Mouse (Mus musculus): ENCODE measurements at regions not wholly inside any gene's neighbourhood (a gene's known extent, or its start where the extent isn't known, plus 50 kb on each side); places are given as distances from the start of the nearest gene placed in this dataset.

GRCm38 (mm10) chr13:43990281-43991101 is 205.9 kb downstream of the Cd83 start:
- no peak for ATAC-seq
- no peaks in the 10 kb centered on the region for H3K27me3 ChIP-seq (replicated peaks; ENCODE audit: control insufficient read depth, insufficient read depth, low read length)
- no peak for TF ChIP-seq CTCF (IDR thresholded peaks at IDR 0.05; ENCODE audit: low read depth)
- no peak overlapping the region for H3K9ac ChIP-seq (ENCODE audit: low read depth, low read length)
- H3K36me3 ChIP-seq (ENCODE audit: control insufficient read depth, insufficient read depth): no peaks in the 10 kb centered on the region
- 57% methylated on average over 16 of the region's 16 CpGs for WGBS
- H3K9me3 ChIP-seq (ENCODE audit: control insufficient read depth): no peaks in the 10 kb centered on the region
- no peaks in the 10 kb centered on the region for H3K4me1 ChIP-seq (replicated peaks; ENCODE audit: control insufficient read depth, insufficient read depth, low read length)
- H3K4me3 ChIP-seq (ENCODE audit: low read depth, low read length): no peak overlapping the region
- H3K27ac ChIP-seq (ENCODE audit: low read depth, low read length): no peak overlapping the region
- no peak overlapping the region for H3K4me2 ChIP-seq (replicated peaks; ENCODE audit: low read depth)

- ATAC-seq: no peak
- no peak overlapping the region for H3K4me2 ChIP-seq (replicated peaks; ENCODE audit: low read depth)
- no peak overlapping the region for H3K4me3 ChIP-seq (ENCODE audit: low read depth, low read length)
- WGBS: 20% methylated on average over 5 of the region's 5 CpGs
- no peak overlapping the region for H3K9ac ChIP-seq (ENCODE audit: low read depth, low read length)
- no peaks in the 10 kb centered on the region for H3K36me3 ChIP-seq (ENCODE audit: control insufficient read depth, insufficient read depth)
- H3K4me1 ChIP-seq (replicated peaks; ENCODE audit: control insufficient read depth, insufficient read depth, low read length): no peaks in the 10 kb centered on the region
- H3K9me3 ChIP-seq (ENCODE audit: control insufficient read depth): no peaks in the 10 kb centered on the region
- H3K27ac ChIP-seq (ENCODE audit: low read depth, low read length): no peak overlapping the region
- TF ChIP-seq CTCF (IDR thresholded peaks at IDR 0.05; ENCODE audit: low read depth): no peak
- no peaks in the 10 kb centered on the region for H3K27me3 ChIP-seq (replicated peaks; ENCODE audit: control insufficient read depth, insufficient read depth, low read length)
Observed at GRCm38 (mm10) chr13:43991774-43992173, 207.2 kb downstream of the Cd83 start.

GRCm38 (mm10) chr13:43992968-43993367 is 208.4 kb downstream of the Cd83 start:
- H3K9me3 ChIP-seq (ENCODE audit: control insufficient read depth): no peaks in the 10 kb centered on the region
- no peak overlapping the region for H3K4me3 ChIP-seq (ENCODE audit: low read depth, low read length)
- no peak overlapping the region for H3K4me2 ChIP-seq (replicated peaks; ENCODE audit: low read depth)
- H3K27me3 ChIP-seq (replicated peaks; ENCODE audit: control insufficient read depth, insufficient read depth, low read length): no peaks in the 10 kb centered on the region
- H3K9ac ChIP-seq (ENCODE audit: low read depth, low read length): no peak overlapping the region
- ATAC-seq: no peak
- TF ChIP-seq CTCF (IDR thresholded peaks at IDR 0.05; ENCODE audit: low read depth): no peak
- no peaks in the 10 kb centered on the region for H3K4me1 ChIP-seq (replicated peaks; ENCODE audit: control insufficient read depth, insufficient read depth, low read length)
- H3K27ac ChIP-seq (ENCODE audit: low read depth, low read length): no peak overlapping the region
- no peaks in the 10 kb centered on the region for H3K36me3 ChIP-seq (ENCODE audit: control insufficient read depth, insufficient read depth)

- Histone ChIP-seq H3K4me1 (replicated peaks; ENCODE audit: control insufficient read depth, insufficient read depth, low read length) (no peaks in the 10 kb centered on the region), H3K36me3 (ENCODE audit: control insufficient read depth, insufficient read depth) (no peaks in the 10 kb centered on the region), H3K4me2 (replicated peaks; ENCODE audit: low read depth) (no peak overlapping the region), H3K9ac (ENCODE audit: low read depth, low read length) (no peak overlapping the region), H3K27ac (ENCODE audit: low read depth, low read length) (no peak overlapping the region), H3K4me3 (ENCODE audit: low read depth, low read length) (no peak overlapping the region), H3K9me3 (ENCODE audit: control insufficient read depth) (no peaks in the 10 kb centered on the region), H3K27me3 (replicated peaks; ENCODE audit: control insufficient read depth, insufficient read depth, low read length) (no peaks in the 10 kb centered on the region)
- WGBS: 92% methylated on average over 4 of the region's 4 CpGs
- no peak for TF ChIP-seq CTCF (IDR thresholded peaks at IDR 0.05; ENCODE audit: low read depth)
- no peak for ATAC-seq
Observed at GRCm38 (mm10) chr13:43994361-43994760, 209.8 kb downstream of the Cd83 start.

GRCm38 (mm10) chr13:43995623-43996022 is 211.0 kb downstream of the Cd83 start:
- Histone ChIP-seq H3K9ac (ENCODE audit: low read depth, low read length) (no peak overlapping the region), H3K27ac (ENCODE audit: low read depth, low read length) (no peak overlapping the region), H3K9me3 (ENCODE audit: control insufficient read depth) (no peaks in the 10 kb centered on the region), H3K4me2 (replicated peaks; ENCODE audit: low read depth) (no peak overlapping the region), H3K36me3 (ENCODE audit: control insufficient read depth, insufficient read depth) (no peaks in the 10 kb centered on the region), H3K4me1 (replicated peaks; ENCODE audit: control insufficient read depth, insufficient read depth, low read length) (no peaks in the 10 kb centered on the region), H3K27me3 (replicated peaks; ENCODE audit: control insufficient read depth, insufficient read depth, low read length) (no peaks in the 10 kb centered on the region), H3K4me3 (ENCODE audit: low read depth, low read length) (no peak overlapping the region)
- 51% methylated on average over 3 of the region's 3 CpGs for WGBS
- ATAC-seq: no peak
- no peak for TF ChIP-seq CTCF (IDR thresholded peaks at IDR 0.05; ENCODE audit: low read depth)

GRCm38 (mm10) chr13:44001861-44002545 is 217.4 kb downstream of the Cd83 start:
- WGBS: 92% methylated on average over 12 of the region's 12 CpGs
- Histone ChIP-seq H3K4me1 (replicated peaks; ENCODE audit: control insufficient read depth, insufficient read depth, low read length) (no peaks in the 10 kb centered on the region), H3K4me2 (replicated peaks; ENCODE audit: low read depth) (no peak overlapping the region), H3K9ac (ENCODE audit: low read depth, low read length) (no peak overlapping the region), H3K9me3 (ENCODE audit: control insufficient read depth) (no peaks in the 10 kb centered on the region), H3K27me3 (replicated peaks; ENCODE audit: control insufficient read depth, insufficient read depth, low read length) (no peaks in the 10 kb centered on the region), H3K36me3 (ENCODE audit: control insufficient read depth, insufficient read depth) (no peaks in the 10 kb centered on the region), H3K4me3 (ENCODE audit: low read depth, low read length) (no peak overlapping the region), H3K27ac (ENCODE audit: low read depth, low read length) (no peak overlapping the region)
- TF ChIP-seq CTCF (IDR thresholded peaks at IDR 0.05; ENCODE audit: low read depth): no peak
- no peak for ATAC-seq
